Mouse (Mus musculus) retina, postnatal 1 day (tissue): ENCODE measurements at regions not wholly inside any gene's neighbourhood (a gene's known extent, or its start where the extent isn't known, plus 50 kb on each side); places are given as distances from the start of the nearest gene placed in this dataset.

Source experiments
- DNase-seq: peaks from one replicate; pipeline ENCODE4 v3.0.0-alpha.2; 2012

DNA sequence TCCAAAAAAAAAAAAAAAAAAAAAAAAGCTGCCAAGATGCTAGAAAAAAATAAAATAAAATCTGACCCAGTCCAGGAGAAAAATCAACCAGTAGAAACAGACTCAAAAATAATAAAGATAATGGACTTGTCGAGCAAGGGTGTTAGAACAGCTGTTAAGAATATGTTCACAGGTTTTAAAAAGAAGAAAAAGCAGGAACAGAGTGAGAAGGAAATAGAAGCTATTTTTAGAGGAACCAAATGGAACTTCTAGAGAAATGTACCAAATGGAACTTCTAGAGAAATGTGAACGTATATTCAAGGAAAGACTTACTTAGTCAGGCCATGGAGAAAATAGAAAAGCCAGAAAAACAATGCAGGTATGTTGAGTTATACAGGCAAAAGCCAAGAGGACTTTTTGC is 662.4 kb upstream of the Jmjd1c start:
- no peak for DNase-seq

DNA sequence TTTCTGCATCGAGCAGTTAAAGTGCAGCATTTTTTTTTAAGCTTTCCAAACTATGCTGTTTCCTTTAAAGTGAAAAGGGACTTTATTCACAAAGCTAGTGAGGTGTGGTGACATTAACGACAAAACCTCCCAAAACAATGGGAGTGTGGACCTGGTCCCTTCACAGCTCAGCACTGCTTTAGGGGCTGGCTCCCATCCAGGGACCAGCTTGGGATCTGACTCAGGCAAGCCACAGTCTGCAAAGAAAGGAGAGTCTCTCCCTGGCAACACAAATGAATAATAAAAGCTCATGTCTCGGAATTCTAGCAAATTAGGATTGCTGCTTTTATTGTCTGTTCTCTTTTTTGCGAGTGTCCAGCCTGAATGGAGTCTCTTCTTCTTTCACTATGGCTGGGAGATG is 625.2 kb upstream of the Jmjd1c start:
- DNase-seq: no peak

DNA sequence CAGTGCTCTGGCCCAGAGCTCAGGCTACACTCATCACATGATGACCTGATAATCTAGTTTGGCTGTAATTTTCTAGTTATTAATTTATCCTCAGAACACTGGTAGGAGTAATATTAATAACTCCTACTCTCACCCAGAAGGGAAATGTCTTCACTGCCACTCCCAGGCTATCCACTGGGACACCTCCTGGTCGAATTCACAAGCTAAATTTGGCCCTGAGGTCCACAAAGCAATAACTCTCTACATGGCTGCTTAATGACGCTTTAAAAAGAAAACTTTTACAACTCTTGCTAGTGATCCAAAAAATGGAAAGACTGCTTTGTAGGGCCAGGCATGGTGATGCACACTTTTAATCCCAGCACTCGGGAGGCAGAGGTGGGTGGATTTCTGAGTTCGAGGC is 623.9 kb upstream of the Jmjd1c start:
- DNase-seq: no peak

DNA sequence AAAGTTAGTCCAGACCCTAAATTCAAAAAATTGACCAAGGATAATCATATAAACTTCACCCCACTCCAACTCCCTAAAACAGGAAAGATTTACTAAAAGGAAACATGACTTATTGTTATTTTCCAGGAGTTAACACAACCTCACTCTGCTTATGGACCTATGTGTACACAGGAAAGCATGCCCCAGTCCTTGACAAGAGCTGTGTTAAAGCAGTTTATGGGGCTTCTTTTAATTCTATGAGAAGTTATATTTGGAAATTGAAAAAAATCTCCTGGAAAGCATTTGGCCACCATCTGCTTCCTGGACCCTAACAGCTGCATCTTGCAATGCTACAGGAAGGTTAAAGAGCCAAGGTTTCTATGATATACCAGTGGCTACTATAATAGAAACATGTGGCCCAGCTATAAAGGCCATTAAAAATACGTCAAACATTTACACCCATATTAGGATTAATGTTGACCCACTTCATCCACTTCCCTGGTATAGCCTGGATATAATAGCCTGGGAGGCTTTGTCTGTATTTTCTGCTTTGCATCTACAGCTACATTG is 620.7 kb upstream of the Jmjd1c start:
- DNase-seq: no peak

DNA sequence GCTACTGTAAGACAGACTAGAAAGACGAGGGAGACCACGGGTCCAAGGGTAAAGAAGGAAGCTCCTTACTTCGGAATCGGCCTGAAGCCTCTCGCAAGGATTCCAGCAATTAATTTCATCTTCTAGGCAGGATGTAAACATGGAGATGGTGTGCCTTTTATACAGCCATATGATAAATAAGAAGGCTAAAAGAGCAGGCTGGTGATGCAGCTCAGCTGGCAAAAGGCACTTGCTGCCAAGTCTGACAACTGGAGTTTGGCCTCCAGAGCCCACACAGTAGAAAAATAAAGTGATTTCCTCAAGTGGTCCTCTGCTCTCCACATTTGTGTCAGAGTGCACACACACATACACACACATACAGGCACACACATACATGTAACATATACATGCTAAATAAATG is 605.1 kb upstream of the Jmjd1c start:
- no peak for DNase-seq

DNA sequence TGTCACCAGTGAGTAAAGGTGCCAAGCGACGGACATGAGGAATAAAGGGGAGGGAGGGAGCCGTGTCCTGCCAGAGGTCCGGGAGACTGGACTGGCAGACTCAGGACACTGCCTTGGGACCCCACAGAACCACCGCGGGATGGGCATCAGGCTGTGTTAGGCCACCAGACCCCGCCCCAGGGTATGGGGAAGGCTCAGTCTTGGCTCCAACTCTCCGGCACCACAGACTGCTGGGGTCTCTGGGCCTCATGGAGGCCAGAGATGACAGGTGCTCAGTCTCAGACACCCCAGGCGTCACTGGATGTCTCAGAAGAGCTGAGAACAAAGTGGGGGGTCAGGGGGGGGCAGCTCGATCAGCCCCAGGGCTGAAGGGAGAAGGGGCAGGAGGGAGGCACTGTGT is 604.1 kb upstream of the Jmjd1c start:
- DNase-seq: no peak

DNA sequence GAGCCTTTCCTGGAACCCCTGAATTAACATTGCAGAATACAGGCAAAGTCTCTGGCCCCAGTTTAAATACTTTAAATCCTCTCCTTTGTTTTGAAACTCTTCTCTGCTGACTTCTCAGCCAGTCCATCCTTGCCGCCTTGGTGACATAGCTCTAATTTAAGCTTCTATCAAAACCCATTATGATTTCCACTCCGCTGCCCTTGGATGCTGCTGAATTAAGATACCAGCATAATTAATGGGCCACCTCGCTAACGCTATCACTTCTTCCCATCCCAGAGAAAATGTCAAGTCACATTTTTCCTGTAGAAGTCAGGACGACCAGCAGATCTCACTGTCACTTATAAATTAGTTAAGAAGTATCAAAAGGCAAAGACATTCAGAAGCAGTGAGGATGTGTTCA is 556.1 kb upstream of the Jmjd1c start:
- DNase-seq: peak; percentile 69

DNA sequence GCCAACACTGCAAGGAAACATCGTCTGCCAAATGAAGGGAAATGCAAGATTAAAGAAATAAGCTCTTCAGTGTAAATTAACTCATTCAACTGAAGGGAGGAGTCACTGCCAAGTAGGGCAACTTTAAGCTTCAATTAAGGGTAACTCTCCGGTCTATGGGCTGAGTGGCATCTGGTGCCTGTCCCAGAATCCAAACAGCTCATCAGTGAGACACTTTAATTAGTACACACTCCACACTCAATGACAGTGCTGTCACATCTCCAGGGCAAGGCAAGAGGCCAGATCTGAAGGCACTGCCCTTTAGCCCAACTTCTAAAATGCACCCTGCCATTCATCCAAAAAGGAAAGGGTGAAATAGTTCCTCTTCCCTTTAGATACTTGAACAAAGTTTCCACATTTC is 549.3 kb upstream of the Jmjd1c start:
- peak; percentile 86 for DNase-seq

DNA sequence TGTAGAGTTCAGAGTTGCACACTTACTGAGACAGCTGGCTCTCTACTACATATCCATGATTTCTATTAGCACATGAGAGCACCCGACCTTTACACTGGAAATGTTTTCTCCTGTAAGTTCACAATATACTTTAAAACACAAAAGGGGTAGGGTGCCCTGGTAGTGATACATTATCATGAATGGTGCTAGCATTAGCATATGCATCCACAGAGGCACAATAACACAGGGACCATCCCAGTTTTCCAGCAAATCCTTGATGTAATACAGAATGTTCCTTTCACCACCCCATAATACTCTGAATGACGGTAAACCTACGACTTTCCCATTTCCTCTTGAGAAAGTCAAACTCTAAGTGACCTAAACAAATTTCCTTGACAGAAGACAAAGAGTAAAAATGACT is 548.3 kb upstream of the Jmjd1c start:
- no peak for DNase-seq

DNA sequence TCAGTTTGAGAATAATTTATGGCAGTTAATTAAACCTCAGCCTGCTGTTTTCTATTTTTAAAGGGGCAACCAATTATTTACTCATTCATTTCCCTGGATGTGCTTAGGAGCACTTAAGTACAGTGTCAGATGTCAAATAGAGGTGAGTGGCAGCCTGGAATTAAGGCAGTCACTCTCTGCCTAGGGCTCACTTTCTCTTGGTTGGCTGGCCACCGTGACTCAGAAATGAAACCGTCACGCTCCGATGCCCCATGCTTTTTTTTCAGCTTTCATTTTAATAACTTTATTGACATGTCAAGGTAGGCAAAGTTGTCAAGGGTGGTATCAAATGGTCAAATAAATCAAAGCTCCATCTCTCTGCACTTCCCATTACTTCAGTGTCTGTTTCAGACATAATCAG is 547.9 kb upstream of the Jmjd1c start:
- DNase-seq: peak; percentile 40

DNA sequence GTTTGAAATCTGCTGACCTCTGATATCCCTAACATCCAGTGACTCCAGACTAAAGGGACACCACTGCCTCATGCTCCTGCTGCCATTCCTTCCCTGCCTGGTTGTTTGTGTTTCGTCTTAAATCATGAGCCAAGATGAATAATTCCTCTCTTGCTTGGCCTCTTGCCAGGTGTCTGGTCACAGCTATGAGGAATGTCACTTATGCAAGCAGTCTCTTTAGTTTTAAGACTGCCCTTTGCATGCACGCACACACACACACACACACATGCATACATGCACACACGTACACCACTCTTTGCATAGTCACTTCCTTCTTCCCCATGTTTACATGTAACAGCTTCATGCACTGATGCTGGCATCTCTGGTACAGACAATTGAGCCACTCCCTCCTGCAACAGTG is 543.0 kb upstream of the Jmjd1c start:
- DNase-seq: peak; percentile 35

DNA sequence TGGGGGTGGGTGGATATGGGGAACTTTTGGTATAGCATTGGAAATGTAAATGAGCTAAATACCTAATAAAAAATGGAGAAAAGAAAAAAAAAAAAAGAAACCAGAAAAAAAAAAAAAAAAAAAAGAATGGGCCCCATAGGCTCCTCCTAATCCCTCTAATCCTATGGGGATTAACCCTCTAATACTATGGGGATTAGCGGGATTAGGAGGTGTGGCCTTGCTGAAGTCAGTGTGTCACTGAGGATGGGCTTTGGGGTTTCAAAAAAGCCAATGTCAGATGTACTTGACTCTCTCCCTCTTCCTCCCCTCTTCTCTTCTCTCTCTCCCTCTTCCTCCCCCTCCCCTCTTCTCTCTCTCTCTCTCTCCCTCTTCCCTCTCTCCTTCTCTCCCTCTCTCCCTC is 541.7 kb upstream of the Jmjd1c start:
- peak; percentile 85 for DNase-seq

DNA sequence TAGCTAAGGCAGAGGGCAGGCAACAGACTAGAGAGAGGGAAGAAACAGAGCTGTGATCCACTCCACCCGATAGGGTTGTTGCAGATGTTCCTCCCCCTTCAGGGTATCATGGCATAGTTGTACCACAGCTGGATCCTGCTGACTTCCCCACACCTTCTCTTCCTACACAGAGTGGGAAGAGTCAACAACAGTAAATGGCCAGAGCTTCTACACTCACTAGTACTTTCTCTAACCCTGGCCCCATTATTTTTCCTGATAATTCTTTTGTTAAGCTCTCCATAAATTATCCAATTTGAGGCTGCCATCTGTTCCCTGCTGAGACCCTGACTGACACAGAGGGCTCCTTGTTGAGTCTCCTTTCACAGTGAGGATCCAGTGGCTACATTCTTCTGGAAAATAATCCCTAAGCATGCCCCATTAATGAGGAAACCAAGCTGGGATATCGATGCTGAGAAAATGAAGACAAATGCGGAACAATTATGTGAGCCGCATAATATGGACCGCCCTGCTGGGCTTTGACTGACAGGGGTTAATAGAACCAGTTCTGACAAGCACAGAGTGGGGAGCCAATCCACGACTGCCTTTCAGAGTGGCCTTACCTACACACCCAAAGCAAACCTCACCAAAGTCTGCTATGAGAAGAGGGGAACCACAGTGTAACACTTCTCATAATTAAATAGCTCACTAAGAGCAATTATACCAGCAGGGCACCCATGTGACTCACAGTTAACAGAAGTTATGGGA is 537.7 kb upstream of the Jmjd1c start:
- peak; percentile 91 for DNase-seq

DNA sequence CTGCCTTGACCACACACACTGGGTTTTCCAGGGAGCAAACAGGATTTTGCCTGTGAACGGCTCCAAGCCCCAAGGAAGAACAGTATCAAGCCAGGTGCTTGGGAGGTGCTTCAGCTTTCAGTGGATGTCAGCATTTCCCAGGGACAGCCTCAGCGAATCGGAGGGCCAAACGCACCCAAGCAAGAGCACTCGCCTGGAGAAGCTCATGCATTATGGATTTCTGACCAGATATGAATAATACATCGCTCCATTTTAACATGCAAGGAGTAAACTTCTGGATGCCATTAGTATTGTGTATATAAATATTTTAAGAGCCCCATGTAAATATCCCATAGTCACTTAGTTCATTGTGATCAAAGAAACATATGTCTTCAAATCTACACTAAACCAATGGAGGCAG is 530.6 kb upstream of the Jmjd1c start:
- DNase-seq: peak; percentile 50

DNA sequence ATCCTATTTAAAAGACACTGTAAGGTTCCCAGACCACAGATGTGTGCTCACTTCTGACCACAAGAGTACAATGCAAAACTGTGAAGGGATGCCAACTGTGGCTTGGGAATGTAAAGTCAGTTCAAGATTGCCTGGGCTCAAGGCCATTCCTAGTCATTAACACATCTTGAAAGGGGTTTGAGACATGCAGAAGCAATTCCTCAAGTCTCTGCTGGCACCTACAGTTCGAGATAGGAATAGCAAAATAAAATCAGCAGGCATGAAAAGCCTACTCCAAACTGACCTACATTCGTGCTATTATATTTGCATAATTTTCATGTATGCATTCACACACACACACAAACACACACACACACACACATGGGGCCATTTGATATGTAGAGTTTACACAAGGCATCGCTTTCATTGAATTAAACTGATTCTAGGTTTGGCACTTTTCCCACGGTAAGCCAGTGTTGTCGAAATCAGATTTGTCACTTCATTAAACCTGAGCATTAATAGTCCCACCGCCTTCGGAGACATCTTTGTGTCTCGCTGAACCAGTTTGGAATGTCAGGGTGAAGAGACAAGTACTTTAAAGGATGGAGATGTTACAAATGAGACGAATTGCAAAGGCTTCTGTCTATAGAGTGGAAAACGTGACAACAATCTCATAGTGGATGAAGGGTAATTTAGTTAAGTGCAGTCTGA is 520.9 kb upstream of the Jmjd1c start:
- peak; percentile 89 for DNase-seq

DNA sequence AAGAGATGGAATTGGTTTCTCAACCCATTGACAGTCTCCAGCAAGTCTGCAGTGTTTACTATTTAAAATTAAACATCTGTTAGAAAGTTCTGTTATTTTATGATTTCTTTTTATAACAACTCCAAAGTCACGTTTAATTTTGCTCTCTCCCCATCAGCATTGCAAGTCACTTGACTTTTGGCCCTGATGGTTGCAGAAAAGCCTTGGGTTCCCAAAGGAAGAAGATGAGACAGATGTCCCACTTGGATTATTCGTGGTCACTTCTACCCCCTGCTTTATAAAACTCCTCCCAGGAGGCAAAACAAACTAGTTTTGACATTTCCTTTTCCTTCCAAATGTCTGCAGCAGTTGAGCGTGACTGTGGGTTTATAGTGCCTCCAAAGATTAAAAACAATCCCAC is 502.9 kb upstream of the Jmjd1c start:
- no peak for DNase-seq

DNA sequence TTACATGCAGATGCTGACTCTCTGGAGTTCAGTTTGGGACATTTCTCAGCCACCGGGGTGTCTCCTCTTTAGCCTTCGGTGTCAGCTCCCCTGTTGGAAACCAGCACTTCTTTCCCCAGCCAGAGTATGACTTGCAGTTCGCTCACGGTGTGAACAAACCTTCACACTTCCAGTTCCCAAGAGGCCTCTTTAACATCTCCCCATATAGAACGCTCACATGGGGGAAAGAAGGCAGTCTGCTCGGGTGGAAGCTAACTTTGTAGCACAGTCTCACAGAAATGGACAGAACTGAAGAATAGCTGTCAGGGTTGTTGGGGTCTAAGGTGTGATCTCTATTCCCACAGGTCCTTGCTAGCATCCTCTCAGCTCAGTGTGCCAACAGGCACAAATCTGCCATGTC is 502.4 kb upstream of the Jmjd1c start:
- no peak for DNase-seq

DNA sequence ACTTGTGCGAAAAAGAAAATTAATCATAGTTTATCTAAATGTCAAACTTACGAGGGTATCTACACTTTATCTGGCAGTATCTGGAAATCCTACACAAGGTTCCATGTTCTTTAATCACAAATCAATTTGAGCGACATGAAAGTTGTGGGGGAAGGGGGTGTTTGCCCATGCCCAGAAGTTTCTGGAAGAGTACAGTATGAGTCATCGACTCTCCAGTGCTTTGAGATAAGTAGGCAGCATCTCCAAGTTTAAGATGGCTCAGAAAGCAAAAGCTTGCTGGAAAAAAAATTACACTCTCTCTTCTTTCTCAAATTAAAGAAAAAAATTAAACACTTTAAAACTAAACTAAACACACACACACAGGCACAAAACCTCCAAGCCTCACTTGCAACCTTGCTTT is 498.0 kb upstream of the Jmjd1c start:
- no peak for DNase-seq

DNA sequence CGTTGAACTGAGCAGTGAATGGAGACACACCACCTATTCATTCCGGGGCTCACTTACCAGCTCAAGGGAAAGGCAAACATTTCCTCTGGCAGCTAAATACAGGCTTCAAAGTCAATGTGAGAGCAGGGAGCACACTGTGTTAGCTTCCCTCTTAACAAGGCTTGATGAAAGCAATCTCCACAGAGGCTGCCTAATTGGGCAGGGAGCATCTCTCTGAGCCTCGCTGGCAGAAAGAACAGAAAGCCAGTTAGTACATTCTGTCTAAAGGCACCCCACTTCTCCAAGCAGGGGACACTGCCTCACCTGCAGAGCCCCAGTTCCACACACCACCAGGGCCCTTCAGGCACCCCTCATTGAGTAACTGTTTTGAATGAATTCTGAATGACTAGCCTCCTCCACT is 488.8 kb upstream of the Jmjd1c start:
- DNase-seq: no peak

DNA sequence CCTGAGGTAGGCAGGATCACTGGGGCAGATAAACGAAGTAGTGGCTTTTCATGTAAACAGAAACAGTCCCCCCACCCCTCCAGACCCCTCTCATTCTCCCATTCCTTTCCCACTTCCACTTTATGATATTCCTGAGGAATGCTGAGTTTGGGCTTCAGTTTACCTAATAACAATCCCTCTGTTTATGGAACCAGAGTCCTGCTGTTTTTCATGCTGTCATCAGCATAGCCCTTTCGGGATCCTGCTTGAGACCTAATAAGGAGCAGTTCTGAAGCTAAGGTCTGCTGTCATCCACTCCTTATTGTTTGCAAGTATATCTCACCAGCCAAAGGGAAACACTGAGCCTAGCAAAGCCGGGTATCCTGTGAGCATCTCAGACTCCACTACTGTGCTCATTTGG is 479.6 kb upstream of the Jmjd1c start:
- no peak for DNase-seq

DNA sequence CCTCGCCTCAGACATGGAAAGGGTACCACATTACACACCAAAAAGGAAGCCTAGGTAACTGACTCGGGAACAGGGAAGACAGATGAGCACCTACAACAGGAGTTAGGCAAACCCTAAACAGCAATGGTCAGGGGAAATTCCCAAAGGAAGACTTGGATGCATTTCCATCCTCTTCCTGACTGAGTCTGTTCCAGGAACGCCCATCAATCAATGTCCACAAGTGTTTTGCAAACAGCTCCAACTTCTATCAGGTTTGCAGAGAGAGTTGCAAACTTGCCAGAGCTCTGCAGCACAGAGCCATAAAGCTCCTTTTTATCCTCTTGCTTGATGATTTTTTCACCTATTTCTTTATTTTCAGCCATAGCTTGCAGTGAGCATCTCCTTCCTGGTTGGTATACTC is 464.9 kb upstream of the Jmjd1c start:
- no peak for DNase-seq

DNA sequence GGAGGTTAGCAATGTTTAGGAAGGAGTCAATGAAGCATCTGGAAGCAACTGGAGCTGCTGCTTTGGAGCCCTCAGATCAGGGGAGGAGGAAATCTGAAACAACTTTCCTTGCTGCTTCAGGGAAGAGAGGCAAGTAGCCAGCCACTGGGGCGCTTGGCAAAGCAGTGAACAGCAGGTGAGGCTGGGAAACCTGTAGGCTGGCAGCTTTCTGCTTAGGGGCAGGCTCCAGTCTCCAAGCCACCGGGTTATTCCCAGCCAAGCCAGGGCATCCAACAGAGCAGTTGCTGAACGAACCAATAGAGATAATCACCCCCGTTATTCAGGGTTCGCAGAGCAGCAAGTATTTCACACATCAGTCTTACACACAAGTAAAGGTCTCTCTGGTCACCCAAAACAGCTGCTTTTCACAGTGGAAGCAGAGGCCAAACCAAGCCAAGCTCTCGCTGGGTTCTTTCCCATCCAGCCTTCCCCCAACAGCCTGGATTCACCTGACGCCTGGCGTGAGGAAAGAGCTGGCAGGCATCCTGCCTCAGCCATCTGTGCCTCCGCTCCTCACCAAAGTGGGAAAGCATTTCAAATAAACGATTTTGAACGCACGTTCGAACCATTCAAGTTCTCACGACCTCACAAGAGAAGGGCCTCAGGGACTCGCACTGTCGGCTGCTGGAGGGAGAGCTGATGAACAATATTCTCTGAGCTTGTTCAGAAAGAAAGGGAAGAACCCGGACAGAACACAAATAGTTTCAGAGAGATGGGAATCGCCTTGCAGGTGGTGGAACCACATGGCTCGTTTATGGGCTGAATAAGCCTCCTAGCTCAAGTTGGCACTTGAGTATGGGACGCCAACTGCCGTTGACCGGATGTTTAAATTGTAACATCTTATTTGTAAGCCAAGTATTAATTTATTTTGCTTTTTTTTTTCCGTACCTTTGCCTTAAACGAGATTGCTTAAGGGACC is 454.8 kb upstream of the Jmjd1c start:
- peak; percentile 22 for DNase-seq

DNA sequence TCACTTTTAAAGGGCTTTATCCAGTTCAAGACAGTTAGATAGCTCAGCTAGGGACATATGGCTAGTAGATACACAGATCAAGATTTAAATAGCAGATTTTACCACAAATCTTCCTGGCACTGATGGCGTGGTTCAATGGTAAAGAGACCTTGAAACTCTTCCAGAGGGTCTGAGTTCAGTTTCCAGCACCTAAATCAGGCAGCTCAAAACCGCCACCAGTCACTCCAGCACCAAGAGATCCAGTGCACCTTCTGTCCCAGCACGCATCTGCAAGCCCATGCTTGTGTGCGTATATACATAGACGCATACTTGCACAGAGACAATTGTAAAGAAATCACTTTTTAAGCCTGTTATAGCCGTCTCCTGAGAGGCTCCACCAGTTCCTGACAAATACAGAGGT is 454.0 kb upstream of the Jmjd1c start:
- DNase-seq: no peak
